Mouse (Mus musculus): Measurements from ENCODE around the gene Cul1.

DNA sequence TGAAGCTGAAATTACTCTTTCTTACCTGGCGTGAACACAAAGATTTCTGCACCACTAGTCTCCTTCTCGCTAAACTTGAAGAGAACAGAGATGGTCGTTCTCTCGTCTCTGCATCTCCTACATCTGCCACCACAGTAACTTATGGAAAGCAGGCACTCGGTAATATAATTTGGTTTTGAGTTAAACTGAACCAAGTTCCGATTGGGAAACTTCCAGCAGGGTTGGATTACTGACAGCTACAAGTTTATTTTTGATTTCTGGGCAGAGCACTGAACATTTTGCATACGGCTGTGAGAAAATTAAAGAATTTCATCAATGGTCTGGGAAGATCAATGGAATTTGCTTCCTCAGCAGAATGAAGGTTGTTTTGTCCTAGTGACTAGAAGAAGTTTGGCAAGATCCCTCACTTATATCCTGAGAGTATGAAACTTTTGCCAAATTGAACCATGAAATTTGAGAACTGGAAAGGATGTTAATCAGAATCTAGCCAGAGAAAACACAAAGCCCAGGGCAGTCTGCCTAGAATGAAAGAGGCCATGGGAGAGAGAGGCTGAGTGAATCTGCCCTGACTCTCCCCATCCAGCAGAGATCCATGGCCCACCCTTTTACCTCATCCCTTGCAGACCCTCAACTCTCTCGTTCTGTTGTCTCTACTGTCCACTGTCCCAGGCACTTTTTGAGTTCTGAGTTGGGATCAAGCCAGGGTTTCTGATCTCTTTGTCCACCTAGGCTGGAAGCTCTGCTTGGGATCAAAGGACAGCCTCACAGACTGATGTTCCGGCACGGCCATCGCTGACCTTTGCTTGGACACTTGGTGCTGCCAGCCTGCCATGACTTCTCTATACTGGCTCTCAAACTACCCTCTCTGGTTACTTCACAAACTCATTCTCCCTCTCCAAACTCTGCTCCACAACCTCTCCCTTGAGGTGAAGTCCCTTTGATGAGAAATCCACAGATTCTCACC is 48.5 kb upstream of the Cul1 start:
- TF ChIP-seq FLI1 (IDR thresholded peaks at IDR 0.05; ENCODE audit: low read length) (no peak), GATA1 (IDR thresholded peaks at IDR 0.05; ENCODE audit: borderline replicate concordance, low read length) (no peak)
